Mouse (Mus musculus): ENCODE measurements around the gene Olfr470. TPM values are rescaled to one million over a fixed set of nuclear protein-coding genes. Genes with fewer than 3 reads are reported as not detected.
"Not testable (repeated sequence)": the region's sequence is repeated elsewhere in the genome, so short reads cannot be mapped to it uniquely, and the experiment has no call there.

The Olfr470 gene
- not detected in 2 replicates for polyA plus RNA-seq (2015; fragmentation: Nextera tagmentation; extraction: Ambion mirVana)

DNA sequence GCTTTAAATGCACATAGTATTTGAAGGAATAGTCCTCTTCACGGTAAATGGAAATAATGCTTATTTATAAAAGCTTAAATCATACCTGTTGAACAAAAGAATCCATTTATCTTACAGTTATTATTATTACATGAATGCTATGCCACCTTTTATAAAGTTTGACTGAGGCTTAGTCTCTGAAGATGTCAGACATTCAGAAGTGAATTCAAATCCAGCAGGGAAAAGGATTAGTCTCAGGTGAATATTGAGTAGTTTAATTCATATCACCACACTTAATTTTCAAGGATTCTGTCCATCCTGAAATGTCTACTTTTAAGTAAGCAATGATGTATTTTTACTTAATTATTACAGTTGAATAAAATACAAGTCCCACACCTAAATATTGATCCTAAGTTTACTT lies at the start of gene Olfr470:
Olfr470 (minus strand) TSS at position 101 of the 400 bp plus-strand sequence.
- not testable (repeated sequence) for H3K4me2 ChIP-seq; ATAC-seq (replicated peaks; ENCODE audit: low FRiP score); H3K36me3 ChIP-seq; H3K4me1 ChIP-seq; H3K9ac ChIP-seq; H3K9me3 ChIP-seq (replicated peaks); H3K27me3 ChIP-seq; H3K4me3 ChIP-seq (replicated peaks); H3K27ac ChIP-seq
- WGBS: 81% methylated on average over 1 of the region's 1 CpGs

DNA sequence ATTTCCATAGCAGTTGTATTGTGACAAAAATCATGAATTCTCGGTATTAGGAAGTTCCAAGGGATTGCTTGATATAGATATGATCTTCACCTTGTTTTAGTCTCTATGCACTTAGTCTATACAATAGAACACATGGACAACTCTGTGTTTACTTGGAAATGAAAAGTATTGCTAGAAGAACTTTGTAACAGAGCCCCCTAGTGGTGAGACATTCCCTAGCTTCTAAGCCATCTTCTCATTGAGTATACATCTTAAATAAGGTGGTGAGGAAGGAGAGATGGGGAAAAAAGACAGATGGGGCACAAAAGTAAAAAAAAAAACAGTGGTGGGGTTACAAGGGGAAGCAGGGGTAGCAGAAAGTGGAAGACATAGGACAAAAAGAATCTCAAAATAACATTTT lies 5.6 kb downstream of the Olfr470 start:
- WGBS: 79% methylated on average over 1 of the region's 1 CpGs
- no peak overlapping the region for H3K4me2 ChIP-seq
- no peak overlapping the region for H3K27ac ChIP-seq
- H3K9ac ChIP-seq: no peak overlapping the region
- H3K9me3 ChIP-seq (replicated peaks): no peaks in the 10 kb centered on the region
- no peaks in the 10 kb centered on the region for H3K4me1 ChIP-seq
- H3K36me3 ChIP-seq: no peaks in the 10 kb centered on the region
- ATAC-seq (replicated peaks; ENCODE audit: low FRiP score): no peak
- H3K27me3 ChIP-seq: no peaks in the 10 kb centered on the region
- no peak overlapping the region for H3K4me3 ChIP-seq (replicated peaks)

DNA sequence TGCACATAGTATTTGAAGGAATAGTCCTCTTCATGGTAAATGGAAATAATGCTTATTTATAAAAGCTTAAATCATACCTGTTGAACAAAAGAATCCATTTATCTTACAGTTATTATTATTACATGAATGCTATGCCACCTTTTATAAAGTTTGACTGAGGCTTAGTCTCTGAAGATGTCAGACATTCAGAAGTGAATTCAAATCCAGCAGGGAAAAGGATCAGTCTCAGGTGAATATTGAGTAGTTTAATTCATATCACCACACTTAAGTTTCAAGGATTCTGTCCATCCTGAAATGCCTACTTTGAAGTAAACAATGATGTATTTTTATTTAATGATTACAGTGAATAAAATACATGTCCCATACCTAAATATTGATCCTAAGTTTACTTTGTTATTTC lies 21.8 kb downstream of the Olfr470 start, which contains the start of gene Olfr469:
Olfr469 (minus strand) TSS at position 101 of the 400 bp plus-strand sequence.
- H3K9me3 ChIP-seq (replicated peaks); H3K4me1 ChIP-seq; H3K27ac ChIP-seq; H3K27me3 ChIP-seq; ATAC-seq (replicated peaks; ENCODE audit: low FRiP score); H3K36me3 ChIP-seq; H3K4me3 ChIP-seq (replicated peaks); H3K9ac ChIP-seq; H3K4me2 ChIP-seq: not testable (repeated sequence)

DNA sequence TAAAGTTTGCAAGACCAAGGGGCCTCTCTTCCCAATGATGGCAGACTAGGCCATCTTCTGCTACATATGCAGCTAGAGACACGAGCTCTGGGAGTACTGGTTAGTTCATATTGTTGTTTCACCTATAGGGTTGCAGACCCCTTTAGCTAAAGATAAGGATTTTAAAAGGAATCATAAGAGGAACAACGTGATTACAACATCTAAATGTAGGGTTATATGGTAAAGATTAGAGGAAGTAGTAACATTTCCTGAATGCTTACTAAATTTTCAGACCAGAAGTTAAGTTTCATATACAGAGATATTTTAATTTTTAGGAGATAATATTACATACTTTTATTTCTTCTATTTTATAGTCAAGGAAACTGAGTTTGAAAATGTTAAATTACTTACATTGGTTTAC lies 23.4 kb downstream of the Olfr470 start:
- not testable (repeated sequence) for H3K27ac ChIP-seq; H3K4me2 ChIP-seq; H3K4me1 ChIP-seq; ATAC-seq (replicated peaks; ENCODE audit: low FRiP score); H3K27me3 ChIP-seq; H3K36me3 ChIP-seq; H3K9ac ChIP-seq; H3K9me3 ChIP-seq (replicated peaks); H3K4me3 ChIP-seq (replicated peaks)
- 70% methylated on average over 2 of the region's 2 CpGs for WGBS

DNA sequence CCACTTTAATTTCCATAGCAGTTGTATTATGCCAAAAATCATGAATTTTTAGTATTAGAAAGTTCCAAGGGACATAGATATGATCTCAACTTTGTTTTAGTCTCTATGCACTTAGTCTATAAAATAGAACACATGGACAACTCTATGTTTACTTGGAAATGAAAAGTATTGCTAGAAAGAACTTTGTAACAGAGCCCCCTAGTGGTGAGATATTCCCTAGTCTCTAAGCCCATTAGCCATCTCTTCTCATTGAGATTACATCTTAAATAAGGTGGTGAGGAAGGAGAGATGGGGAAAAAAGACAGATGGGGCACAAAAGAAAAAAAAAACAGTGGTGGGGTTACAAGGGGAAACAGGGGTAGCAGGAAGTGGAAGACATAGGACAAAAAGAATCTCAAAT lies 27.8 kb downstream of the Olfr470 start:
- Histone ChIP-seq H3K9ac (no peak overlapping the region), H3K4me2 (no peak overlapping the region), H3K4me1 (no peaks in the 10 kb centered on the region), H3K9me3 (replicated peaks) (no peaks in the 10 kb centered on the region), H3K27ac (no peak overlapping the region), H3K27me3 (no peaks in the 10 kb centered on the region), H3K36me3 (no peaks in the 10 kb centered on the region), H3K4me3 (replicated peaks) (no peak overlapping the region)
- ATAC-seq (replicated peaks; ENCODE audit: low FRiP score): no peak

DNA sequence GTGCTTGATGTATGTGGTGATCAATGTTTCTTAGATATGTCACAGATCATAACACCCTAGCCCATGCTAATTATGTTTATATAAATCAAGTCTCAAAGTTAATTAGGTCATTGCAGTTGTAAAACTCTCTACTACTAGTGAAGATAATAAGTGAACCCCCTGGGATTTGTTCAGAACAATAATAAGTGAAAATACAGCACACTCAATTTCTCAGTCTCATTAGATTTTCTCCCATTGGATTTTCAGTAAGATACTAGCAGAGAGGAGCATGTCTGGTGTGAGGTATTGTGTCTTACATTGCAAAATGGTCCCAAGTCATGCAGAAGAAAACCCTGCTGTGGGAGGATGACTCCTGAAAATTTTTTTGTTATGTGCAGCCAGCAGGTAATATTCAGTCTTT lies 35.3 kb downstream of the Olfr470 start, which contains the start of gene Olfr467:
Olfr467 (plus strand) TSS at position 301 of the 400 bp plus-strand sequence.
- no peaks in the 10 kb centered on the region for H3K36me3 ChIP-seq
- H3K4me1 ChIP-seq: no peaks in the 10 kb centered on the region
- no peak within 1 kb of the TSS for H3K4me2 ChIP-seq
- no peaks in the 10 kb centered on the region for H3K27me3 ChIP-seq
- no peak within 1 kb of the TSS for H3K9ac ChIP-seq
- H3K27ac ChIP-seq: no peak within 1 kb of the TSS
- no peaks in the 10 kb centered on the region for H3K9me3 ChIP-seq (replicated peaks)
- ATAC-seq (replicated peaks; ENCODE audit: low FRiP score): no peak
- H3K4me3 ChIP-seq (replicated peaks): no peak within 1 kb of the TSS

DNA sequence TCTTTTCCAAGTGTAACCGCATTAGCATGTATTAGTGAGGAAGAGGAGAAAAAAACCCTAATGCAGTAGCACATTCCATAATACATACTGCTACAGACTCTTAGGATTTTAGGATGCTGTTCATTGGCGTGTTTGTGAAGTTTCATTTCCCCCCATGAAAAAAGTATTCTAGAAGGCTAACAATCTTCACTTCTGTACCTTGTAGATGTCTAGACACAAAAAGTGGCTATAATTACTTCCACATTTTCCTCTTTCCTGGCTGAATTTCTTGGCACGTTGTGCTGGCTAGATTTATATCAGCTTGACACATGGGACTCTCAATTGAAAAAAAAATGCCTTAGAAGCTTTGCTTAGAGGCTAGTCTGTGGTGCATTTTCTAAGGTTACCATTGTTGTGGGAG lies 45.2 kb downstream of the Olfr470 start:
- Histone ChIP-seq H3K27me3 (no peaks in the 10 kb centered on the region), H3K27ac (no peak overlapping the region), H3K4me3 (replicated peaks) (no peak overlapping the region), H3K4me2 (no peak overlapping the region), H3K36me3 (no peaks in the 10 kb centered on the region), H3K4me1 (no peaks in the 10 kb centered on the region), H3K9me3 (replicated peaks) (no peaks in the 10 kb centered on the region), H3K9ac (no peak overlapping the region)
- 52% methylated on average over 3 of the region's 3 CpGs for WGBS
- no peak for ATAC-seq (replicated peaks; ENCODE audit: low FRiP score)

DNA sequence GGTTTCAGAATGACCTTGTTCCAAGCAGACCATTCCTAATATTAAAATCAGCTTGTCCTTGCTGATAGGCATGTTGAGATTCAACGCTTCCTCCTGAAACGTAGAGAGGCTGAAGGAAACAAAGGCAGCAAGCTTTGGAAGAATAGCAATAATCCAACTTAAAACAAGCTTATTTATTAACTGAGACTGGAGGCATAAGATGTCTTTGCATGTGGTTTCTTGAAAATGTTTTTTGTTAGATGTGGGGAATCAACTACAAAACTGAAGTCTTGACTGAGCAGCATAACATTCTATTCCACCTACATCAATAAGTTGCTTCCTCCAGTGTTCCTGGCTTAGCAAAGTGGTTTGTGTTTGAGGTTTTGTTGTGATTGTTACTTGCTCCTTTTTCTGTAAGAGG lies 46.2 kb downstream of the Olfr470 start, which contains the start of gene Ovch2:
Ovch2 (minus strand) TSS at position 101 of the 400 bp plus-strand sequence.
- Histone ChIP-seq H3K9ac (no peak within 1 kb of the TSS), H3K27me3 (no peaks in the 10 kb centered on the region), H3K36me3 (no peaks in the 10 kb centered on the region), H3K4me3 (replicated peaks) (no peak within 1 kb of the TSS), H3K27ac (no peak within 1 kb of the TSS), H3K4me1 (no peaks in the 10 kb centered on the region), H3K9me3 (replicated peaks) (no peaks in the 10 kb centered on the region), H3K4me2 (no peak within 1 kb of the TSS)
- WGBS: 88% methylated on average over 2 of the region's 2 CpGs
- ATAC-seq (replicated peaks; ENCODE audit: low FRiP score): no peak

DNA sequence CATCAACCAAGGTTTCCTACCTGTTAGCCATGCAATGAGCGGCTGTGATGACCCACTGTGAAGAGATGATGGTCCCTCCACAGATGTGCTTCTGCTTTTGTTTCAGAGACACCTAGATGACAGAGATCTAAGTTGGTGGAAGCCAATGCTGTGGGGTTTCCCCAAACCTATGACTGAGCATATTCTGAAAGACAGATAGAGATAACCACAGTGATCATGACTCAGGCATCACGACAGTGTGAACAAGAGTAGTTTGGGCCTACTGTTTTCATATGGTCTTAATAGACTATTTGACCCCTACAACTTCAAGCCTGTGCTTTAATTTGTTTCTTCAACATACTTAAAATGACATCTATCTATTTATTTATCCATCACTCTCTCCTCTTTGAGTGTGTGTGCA lies 50.8 kb downstream of the Olfr470 start:
- Histone ChIP-seq H3K9ac (no peak overlapping the region), H3K9me3 (replicated peaks) (no peaks in the 10 kb centered on the region), H3K27ac (no peak overlapping the region), H3K4me3 (replicated peaks) (no peak overlapping the region), H3K4me2 (no peak overlapping the region), H3K36me3 (no peaks in the 10 kb centered on the region), H3K27me3 (no peaks in the 10 kb centered on the region), H3K4me1 (no peaks in the 10 kb centered on the region)
- 92% methylated on average over 2 of the region's 2 CpGs for WGBS
- ATAC-seq (replicated peaks; ENCODE audit: low FRiP score): no peak

Other genes starting within 250 kb of the Olfr470 start
- not detected in 2 replicates for gene 5330417H12Rik, start 222.3 kb downstream of the Olfr470 start, polyA plus RNA-seq (2015; fragmentation: Nextera tagmentation; extraction: Ambion mirVana)
- gene Cyb5r2, start 89.5 kb downstream of the Olfr470 start, polyA plus RNA-seq (2015; fragmentation: Nextera tagmentation; extraction: Ambion mirVana): 0.28 TPM in 1 of 2 replicates, not detected in the other
- gene Ovch2, start 46.3 kb downstream of the Olfr470 start, polyA plus RNA-seq (2015; fragmentation: Nextera tagmentation; extraction: Ambion mirVana): not detected in 2 replicates
- not detected in 2 replicates for gene Olfr467, start 35.2 kb downstream of the Olfr470 start, polyA plus RNA-seq (2015; fragmentation: Nextera tagmentation; extraction: Ambion mirVana)
- not detected in 2 replicates for gene Olfr469, start 21.9 kb downstream of the Olfr470 start, polyA plus RNA-seq (2015; fragmentation: Nextera tagmentation; extraction: Ambion mirVana)
- gene Olfr472, start 50.4 kb upstream of the Olfr470 start, polyA plus RNA-seq (2015; fragmentation: Nextera tagmentation; extraction: Ambion mirVana): 0.04 TPM in 1 of 2 replicates, not detected in the other
- gene Olfr473, start 83.0 kb upstream of the Olfr470 start, polyA plus RNA-seq (2015; fragmentation: Nextera tagmentation; extraction: Ambion mirVana): not detected in 2 replicates
- gene Olfr474, start 107.2 kb upstream of the Olfr470 start, polyA plus RNA-seq (2015; fragmentation: Nextera tagmentation; extraction: Ambion mirVana): not detected in 2 replicates
- not detected in 2 replicates for gene Olfr476, start 117.3 kb upstream of the Olfr470 start, polyA plus RNA-seq (2015; fragmentation: Nextera tagmentation; extraction: Ambion mirVana)
- gene Olfr477, start 139.2 kb upstream of the Olfr470 start, polyA plus RNA-seq (2015; fragmentation: Nextera tagmentation; extraction: Ambion mirVana): not detected in 2 replicates
- not detected in 2 replicates for gene Olfr478, start 186.5 kb upstream of the Olfr470 start, polyA plus RNA-seq (2015; fragmentation: Nextera tagmentation; extraction: Ambion mirVana)
- gene Olfr479, start 203.2 kb upstream of the Olfr470 start, polyA plus RNA-seq (2015; fragmentation: Nextera tagmentation; extraction: Ambion mirVana): not detected in 2 replicates
- not detected in 2 replicates for gene Olfr480, start 219.9 kb upstream of the Olfr470 start, polyA plus RNA-seq (2015; fragmentation: Nextera tagmentation; extraction: Ambion mirVana)
- not detected in 2 replicates for gene Olfr481, start 232.4 kb upstream of the Olfr470 start, polyA plus RNA-seq (2015; fragmentation: Nextera tagmentation; extraction: Ambion mirVana)

Measured in kidney, embryonic 15.5 days (tissue).